ENCODE assay signal across 21 mouse cellular contexts in the genomic region with DNA sequence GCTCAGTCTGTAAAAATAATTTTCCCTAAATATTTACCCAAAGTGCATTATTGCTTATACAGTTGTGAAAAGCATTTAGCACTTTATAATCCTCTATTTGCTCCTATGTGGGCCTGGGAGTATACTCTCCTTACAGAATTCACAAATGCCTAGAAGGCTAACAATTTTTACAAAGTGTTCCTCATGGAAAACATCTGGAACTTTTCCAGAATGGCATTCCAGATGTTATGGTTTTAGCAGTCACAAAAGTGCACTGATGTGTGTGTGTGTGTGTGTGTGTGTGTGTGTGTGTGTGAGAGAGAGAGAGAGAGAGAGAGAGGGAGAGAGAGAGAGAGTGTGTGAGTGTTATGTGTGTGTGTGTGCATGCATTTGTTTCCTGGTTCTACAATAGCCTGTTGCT.
A peak's percentile ranks its signal among the peaks of the same experiment; 100 is the strongest.
DNase-seq lines count a peak whose midpoint lies in the region; ATAC-seq and TF ChIP-seq lines count a peak whose summit lies in the region.
"Had no signal": no experiment of that assay in that cellular context is flagged by ENCODE, and none has a peak within 500 bp of the region (broad histone marks: within the 10 kb centered on the region; RNA-seq: fewer than 3 reads in every experiment).

No protein-coding gene starts in this region.

- H3K9me3 ChIP-seq in intestine, embryonic 14.5 days (ENCODE audit: control insufficient read depth, low read length) = no peaks in the 10 kb centered on the region
- no peaks in the 10 kb centered on the region for H3K9me3 ChIP-seq in intestine, embryonic 15.5 days
- no peaks in the 10 kb centered on the region for H3K9me3 ChIP-seq in embryonic facial prominence, embryonic 13.5 days
- H3K9me3 ChIP-seq in limb, embryonic 12.5 days = no peaks in the 10 kb centered on the region
- H3K9me3 ChIP-seq in midbrain, embryonic 15.5 days = no peaks in the 10 kb centered on the region
- no peaks in the 10 kb centered on the region for H3K9me3 ChIP-seq in midbrain, postnatal 0 days (ENCODE audit: low read length)
- H3K9me3 ChIP-seq: forebrain, embryonic 13.5 days; heart, embryonic 13.5 days; hindbrain, embryonic 15.5 days had no signal

- no peak overlapping the region for H3K9ac ChIP-seq in intestine, embryonic 14.5 days (ENCODE audit: low read length)
- H3K9ac ChIP-seq in intestine, embryonic 15.5 days = no peak overlapping the region
- H3K9ac ChIP-seq in embryonic facial prominence, embryonic 13.5 days = no peak overlapping the region
- H3K9ac ChIP-seq in limb, embryonic 12.5 days (replicated peaks) = no peak overlapping the region
- H3K9ac ChIP-seq in midbrain, embryonic 15.5 days = no peak overlapping the region
- no peak overlapping the region for H3K9ac ChIP-seq in midbrain, postnatal 0 days (replicated peaks; ENCODE audit: low read length, poor library complexity, severe bottlenecking)
- H3K9ac ChIP-seq: forebrain, embryonic 13.5 days; forebrain, postnatal 0 days; heart, embryonic 13.5 days; hindbrain, embryonic 15.5 days had no signal

- H3K4me2 ChIP-seq in intestine, embryonic 14.5 days (ENCODE audit: low read length) = no peak overlapping the region
- no peak overlapping the region for H3K4me2 ChIP-seq in intestine, embryonic 15.5 days (replicated peaks)
- no peak overlapping the region for H3K4me2 ChIP-seq in embryonic facial prominence, embryonic 13.5 days
- H3K4me2 ChIP-seq in limb, embryonic 12.5 days = no peak overlapping the region
- no peak overlapping the region for H3K4me2 ChIP-seq in midbrain, embryonic 15.5 days
- H3K4me2 ChIP-seq in midbrain, postnatal 0 days (ENCODE audit: low read depth, low read length, poor library complexity, severe bottlenecking) = no peak overlapping the region
- H3K4me2 ChIP-seq: forebrain, embryonic 13.5 days; heart, embryonic 13.5 days; hindbrain, embryonic 15.5 days had no signal

- no peak for ATAC-seq in intestine, embryonic 14.5 days (replicated peaks; ENCODE audit: low FRiP score, low TSS enrichment, low read depth)
- no peak for ATAC-seq in intestine, embryonic 15.5 days
- ATAC-seq in embryonic facial prominence, embryonic 13.5 days (ENCODE audit: insufficient number of reproducible peaks, insufficient read depth, low FRiP score, low TSS enrichment, low read depth) = no peak
- peak; percentile 60 for ATAC-seq in limb, embryonic 12.5 days (ENCODE audit: insufficient number of reproducible peaks, insufficient read depth, low FRiP score, low TSS enrichment, low read depth)
- no peak for ATAC-seq in midbrain, embryonic 15.5 days (replicated peaks)
- no peak for ATAC-seq in midbrain, postnatal 0 days (ENCODE audit: low FRiP score)
- no peak for ATAC-seq in granulocyte monocyte progenitor cell, adult 5-6 weeks (replicated peaks; ENCODE audit: poor library complexity, severe bottlenecking)
- ATAC-seq: activated CD4-positive, CD25-positive, alpha-beta regulatory T cell, adult 4 months; forebrain, embryonic 13.5 days; forebrain, postnatal 0 days; Patski had no signal

- no peaks in the 10 kb centered on the region for H3K36me3 ChIP-seq in intestine, embryonic 14.5 days (ENCODE audit: control insufficient read depth, insufficient read depth, low read length)
- no peaks in the 10 kb centered on the region for H3K36me3 ChIP-seq in intestine, embryonic 15.5 days
- H3K36me3 ChIP-seq in embryonic facial prominence, embryonic 13.5 days = no peaks in the 10 kb centered on the region
- no peaks in the 10 kb centered on the region for H3K36me3 ChIP-seq in limb, embryonic 12.5 days
- no peaks in the 10 kb centered on the region for H3K36me3 ChIP-seq in midbrain, embryonic 15.5 days (replicated peaks)
- H3K36me3 ChIP-seq in midbrain, postnatal 0 days (ENCODE audit: insufficient read depth, low read length) = no peaks in the 10 kb centered on the region
- H3K36me3 ChIP-seq: heart, embryonic 13.5 days; hindbrain, embryonic 15.5 days had no signal

- peaks cover 6% of the 10 kb centered on the region; the same call in 1 of the 2 replicates for H3K4me1 ChIP-seq in intestine, embryonic 14.5 days (replicated peaks; ENCODE audit: control insufficient read depth, insufficient read depth, low read length)
- H3K4me1 ChIP-seq in intestine, embryonic 15.5 days (replicated peaks) = peaks cover 6% of the 10 kb centered on the region; the same call in 1 of the 2 replicates
- H3K4me1 ChIP-seq in embryonic facial prominence, embryonic 13.5 days = peaks cover 40% of the 10 kb centered on the region
- H3K4me1 ChIP-seq in limb, embryonic 12.5 days (replicated peaks) = peaks cover 50% of the 10 kb centered on the region
- no peaks in the 10 kb centered on the region for H3K4me1 ChIP-seq in midbrain, embryonic 15.5 days
- no peaks in the 10 kb centered on the region for H3K4me1 ChIP-seq in midbrain, postnatal 0 days (ENCODE audit: insufficient read depth, low read length)
- H3K4me1 ChIP-seq: forebrain, embryonic 13.5 days; hindbrain, embryonic 15.5 days had no signal

- H3K27ac ChIP-seq in intestine, embryonic 14.5 days (ENCODE audit: low read depth) = 0 out of 2 replicates have a peak overlapping the region, but pooled peaks have one; percentile 9
- no peak overlapping the region for H3K27ac ChIP-seq in intestine, embryonic 15.5 days
- peak overlapping the region; percentile 45; the same call in 1 of the 2 replicates for H3K27ac ChIP-seq in embryonic facial prominence, embryonic 13.5 days
- peak overlapping the region; percentile 87; the same call in 1 of the 2 replicates for H3K27ac ChIP-seq in limb, embryonic 12.5 days
- H3K27ac ChIP-seq in midbrain, embryonic 15.5 days = no peak overlapping the region
- H3K27ac ChIP-seq in midbrain, postnatal 0 days (ENCODE audit: low read depth, low read length) = no peak overlapping the region
- H3K27ac ChIP-seq: forebrain, embryonic 13.5 days; heart, embryonic 13.5 days; hindbrain, embryonic 15.5 days had no signal

- no peak overlapping the region for H3K4me3 ChIP-seq in intestine, embryonic 14.5 days (ENCODE audit: low read depth, low read length)
- H3K4me3 ChIP-seq in intestine, embryonic 15.5 days (replicated peaks) = no peak overlapping the region
- no peak overlapping the region for H3K4me3 ChIP-seq in embryonic facial prominence, embryonic 13.5 days
- no peak overlapping the region for H3K4me3 ChIP-seq in limb, embryonic 12.5 days (replicated peaks)
- no peak overlapping the region for H3K4me3 ChIP-seq in midbrain, embryonic 15.5 days
- no peak overlapping the region for H3K4me3 ChIP-seq in midbrain, postnatal 0 days (ENCODE audit: low read depth, low read length)
- H3K4me3 ChIP-seq: forebrain, embryonic 13.5 days; heart, embryonic 13.5 days; hindbrain, embryonic 15.5 days had no signal

- no peak for TF ChIP-seq CTCF in midbrain, postnatal 0 days (IDR thresholded peaks at IDR 0.05)

- no peak for DNase-seq in intestine, embryonic 14.5 days (ENCODE audit: low spot score)
- no peak for DNase-seq in midbrain, postnatal 0 days (ENCODE audit: low spot score)
- DNase-seq: adrenal gland, postnatal 14 days; B cell, adult 2 months; cerebellum, adult 11-12 months; cerebellum, adult 9-10 months; cerebellum, postnatal 36 days; forebrain, postnatal 0 days; gastrocnemius, postnatal 25 days; heart, adult 11 months; heart, postnatal 36 days had no signal

- H3K27me3 ChIP-seq in intestine, embryonic 14.5 days (replicated peaks; ENCODE audit: control insufficient read depth, insufficient read depth, low read length) = no peaks in the 10 kb centered on the region
- H3K27me3 ChIP-seq in intestine, embryonic 15.5 days (replicated peaks) = no peaks in the 10 kb centered on the region
- H3K27me3 ChIP-seq in embryonic facial prominence, embryonic 13.5 days = no peaks in the 10 kb centered on the region
- H3K27me3 ChIP-seq in limb, embryonic 12.5 days = no peaks in the 10 kb centered on the region
- H3K27me3 ChIP-seq in midbrain, embryonic 15.5 days (replicated peaks) = no peaks in the 10 kb centered on the region
- H3K27me3 ChIP-seq in midbrain, postnatal 0 days (ENCODE audit: insufficient read depth, low read length) = no peaks in the 10 kb centered on the region
- H3K27me3 ChIP-seq: forebrain, embryonic 13.5 days; heart, embryonic 13.5 days; hindbrain, embryonic 15.5 days; Patski had no signal

Comparison
In these comparisons a context has a peak if more than half of its experiments do, and no peak if none do; other contexts are left out.
1. H3K27ac ChIP-seq: peak in intestine, embryonic 14.5 days (single experiment), embryonic facial prominence, embryonic 13.5 days (single experiment) and limb, embryonic 12.5 days (single experiment); none in intestine, embryonic 15.5 days (single experiment), midbrain, embryonic 15.5 days (single experiment) and midbrain, postnatal 0 days (single experiment).